In the genomic region with DNA sequence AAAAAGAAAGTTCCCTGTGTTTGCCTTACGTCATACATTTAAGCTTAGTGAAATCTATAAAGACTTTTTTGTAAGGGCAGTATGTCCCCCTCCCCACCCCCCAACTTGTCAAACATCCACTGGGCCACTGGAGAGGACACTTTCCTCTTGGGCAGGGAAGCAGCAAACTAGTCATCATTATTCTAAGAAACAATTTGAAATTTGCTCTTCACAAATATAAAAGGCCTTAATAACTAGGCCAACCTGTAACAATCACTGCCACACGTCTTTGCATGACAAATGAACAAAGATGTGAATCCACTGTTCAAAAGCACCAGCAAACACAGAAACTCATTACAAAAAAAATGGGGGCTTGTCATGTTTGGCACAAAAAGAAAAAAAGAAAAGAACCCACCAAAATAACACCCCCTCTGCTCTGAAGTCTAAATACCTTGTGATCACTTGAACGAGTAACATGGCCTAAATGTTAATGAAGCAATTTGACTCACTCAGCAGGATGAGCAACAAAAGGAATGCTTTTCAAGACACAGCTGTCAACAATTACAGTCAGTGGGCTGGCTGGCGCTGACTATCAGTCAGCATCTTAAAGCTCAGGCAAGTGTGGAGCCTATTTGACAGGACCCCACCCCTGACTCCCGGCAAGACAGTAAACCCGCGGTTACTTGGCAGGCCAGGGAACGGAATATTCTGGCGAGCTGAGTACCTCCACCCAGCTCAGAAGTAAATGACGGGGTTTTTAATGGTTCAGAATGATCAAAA, we compare ENCODE assay signal across 12 mouse cellular contexts.
A peak's percentile ranks its signal among the peaks of the same experiment; 100 is the strongest.
DNase-seq lines count a peak whose midpoint lies in the region; ATAC-seq and TF ChIP-seq lines count a peak whose summit lies in the region.
"Had no signal": no experiment of that assay in that cellular context is flagged by ENCODE, and none has a peak within 500 bp of the region (broad histone marks: within the 10 kb centered on the region; RNA-seq: fewer than 3 reads in every experiment).

No protein-coding gene starts in this region.

- intact Hi-C loops in left cerebral cortex, postnatal 4 days (cut with DNase I) = no loop called here
- intact Hi-C loops in left cerebral cortex, postnatal 10 days (cut with DNase I) = no loop called here

- peak; percentile 37 for DNase-seq in left cerebral cortex, postnatal 4 days
- DNase-seq in left cerebral cortex, postnatal 10 days (ENCODE audit: extremely low spot score in 1 of 2, low spot score in 2 of 2) = no peak
- DNase-seq in brain, adult 2 months (ENCODE audit: low read depth, low spot score) = peak; percentile 21
- DNase-seq in midbrain, postnatal 0 days (ENCODE audit: low spot score) = peak; percentile 48
- DNase-seq in ovary, postnatal 14 days (ENCODE audit: low spot score) = no peak
- DNase-seq in gastrocnemius, adult 8-10 months (ENCODE audit: low spot score in 2 of 2) = no peak
- DNase-seq: gastrocnemius, postnatal 36 days; lung, adult 18-20 months; thymus, postnatal 25 days had no signal

- TF ChIP-seq CTCF in midbrain, postnatal 0 days (IDR thresholded peaks at IDR 0.05) = no peak

- 15% methylated on average over 10 of the region's 10 CpGs for WGBS in forebrain, embryonic 13.5 days
- WGBS in midbrain, postnatal 0 days = 27% methylated on average over 10 of the region's 10 CpGs
- 47% methylated on average over 10 of the region's 10 CpGs for WGBS in intestine, embryonic 15.5 days

- no peaks in the 10 kb centered on the region for H3K36me3 ChIP-seq in forebrain, embryonic 13.5 days (ENCODE audit: poor library complexity, severe bottlenecking)
- H3K36me3 ChIP-seq in midbrain, postnatal 0 days (ENCODE audit: insufficient read depth, low read length) = no peaks in the 10 kb centered on the region
- H3K36me3 ChIP-seq in intestine, embryonic 15.5 days = no peaks in the 10 kb centered on the region
- H3K36me3 ChIP-seq: midbrain, embryonic 12.5 days had no signal

- no peak overlapping the region for H3K9ac ChIP-seq in forebrain, embryonic 13.5 days
- no peak overlapping the region for H3K9ac ChIP-seq in midbrain, postnatal 0 days (replicated peaks; ENCODE audit: low read length, poor library complexity, severe bottlenecking)
- H3K9ac ChIP-seq in intestine, embryonic 15.5 days = no peak overlapping the region
- H3K9ac ChIP-seq: midbrain, embryonic 12.5 days had no signal

- no peaks in the 10 kb centered on the region for H3K9me3 ChIP-seq in forebrain, embryonic 13.5 days (replicated peaks)
- no peaks in the 10 kb centered on the region for H3K9me3 ChIP-seq in midbrain, postnatal 0 days (ENCODE audit: low read length)
- no peaks in the 10 kb centered on the region for H3K9me3 ChIP-seq in intestine, embryonic 15.5 days
- H3K9me3 ChIP-seq: midbrain, embryonic 12.5 days had no signal

- H3K4me1 ChIP-seq in forebrain, embryonic 13.5 days = peaks cover 6% of the 10 kb centered on the region
- H3K4me1 ChIP-seq in midbrain, postnatal 0 days (ENCODE audit: insufficient read depth, low read length) = no peaks in the 10 kb centered on the region
- H3K4me1 ChIP-seq in intestine, embryonic 15.5 days (replicated peaks) = no peaks in the 10 kb centered on the region
- H3K4me1 ChIP-seq: midbrain, embryonic 12.5 days had no signal

- no peak overlapping the region for H3K4me3 ChIP-seq in forebrain, embryonic 13.5 days
- H3K4me3 ChIP-seq in midbrain, postnatal 0 days (ENCODE audit: low read depth, low read length) = no peak overlapping the region
- no peak overlapping the region for H3K4me3 ChIP-seq in intestine, embryonic 15.5 days (replicated peaks)
- H3K4me3 ChIP-seq: midbrain, embryonic 12.5 days had no signal

- peak; percentile 95 for ATAC-seq in forebrain, embryonic 13.5 days
- no peak for ATAC-seq in midbrain, postnatal 0 days (ENCODE audit: low FRiP score)
- ATAC-seq in intestine, embryonic 15.5 days = no peak

- H3K27me3 ChIP-seq in forebrain, embryonic 13.5 days = no peaks in the 10 kb centered on the region
- H3K27me3 ChIP-seq in midbrain, postnatal 0 days (ENCODE audit: insufficient read depth, low read length) = no peaks in the 10 kb centered on the region
- no peaks in the 10 kb centered on the region for H3K27me3 ChIP-seq in intestine, embryonic 15.5 days (replicated peaks)
- H3K27me3 ChIP-seq: midbrain, embryonic 12.5 days had no signal

- peak overlapping the region; percentile 61 for H3K27ac ChIP-seq in forebrain, embryonic 13.5 days
- H3K27ac ChIP-seq in midbrain, postnatal 0 days (ENCODE audit: low read depth, low read length) = no peak overlapping the region
- no peak overlapping the region for H3K27ac ChIP-seq in intestine, embryonic 15.5 days
- H3K27ac ChIP-seq: midbrain, embryonic 12.5 days had no signal

- H3K4me2 ChIP-seq in forebrain, embryonic 13.5 days = no peak overlapping the region
- H3K4me2 ChIP-seq in midbrain, postnatal 0 days (ENCODE audit: low read depth, low read length, poor library complexity, severe bottlenecking) = no peak overlapping the region
- H3K4me2 ChIP-seq in intestine, embryonic 15.5 days (replicated peaks) = no peak overlapping the region
- H3K4me2 ChIP-seq: midbrain, embryonic 12.5 days had no signal

Comparison
In these comparisons a context has a peak if more than half of its experiments do, and no peak if none do; other contexts are left out.
1. DNase-seq: peak in left cerebral cortex, postnatal 4 days (single experiment), brain, adult 2 months (single experiment) and midbrain, postnatal 0 days (single experiment); none in left cerebral cortex, postnatal 10 days (0 of 2), ovary, postnatal 14 days (single experiment) and gastrocnemius, adult 8-10 months (0 of 2).